Mouse (Mus musculus): Measurements from ENCODE around the gene Tmem132b.

DNA sequence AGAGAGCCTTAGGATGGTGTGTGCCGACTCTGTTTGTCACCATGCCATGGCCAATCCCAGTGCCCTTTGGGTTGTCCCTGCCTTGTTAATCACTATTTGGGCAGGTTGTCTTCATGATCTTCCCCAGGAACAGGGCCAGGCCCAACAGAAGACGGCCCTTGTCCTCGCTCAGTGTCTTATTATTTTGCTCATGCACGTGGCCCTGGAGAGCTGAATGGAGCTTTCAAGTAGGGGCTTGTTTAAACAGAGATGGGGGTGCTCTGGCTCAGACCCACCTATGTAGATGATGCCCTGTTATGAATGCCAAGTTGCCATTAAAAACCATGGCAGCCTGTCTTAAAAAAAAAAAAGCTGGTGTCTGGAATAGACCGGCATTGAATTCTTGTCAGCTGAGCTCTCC, 126.5 kb downstream of the Tmem132b start:
- no peak for TF ChIP-seq CTCF (IDR thresholded peaks at IDR 0.05; ENCODE audit: borderline replicate concordance, extremely low read depth, insufficient read depth, insufficient read length)
- TF ChIP-seq POLR2A (IDR thresholded peaks at IDR 0.05; ENCODE audit: borderline replicate concordance, extremely low read depth, insufficient read depth, insufficient read length, poor library complexity, severe bottlenecking): no peak
